Mouse (Mus musculus) frontal cortex, postnatal 25 days (tissue): ENCODE measurements around the gene Hspb3.

Experiments
- DNase-seq, 2 experiments: peaks; one replicate each; pipeline ENCODE4 v3.0.0; 2022; ENCODE audit warnings: low spot score in 2 of 2

The Hspb3 gene

GRCm38 (mm10) chr13:113635799-113636222, 27.7 kb downstream of the Hspb3 start:
- no peak for DNase-seq

- DNase-seq = no peak
Observed at GRCm38 (mm10) chr13:113634732-113635481, 28.6 kb downstream of the Hspb3 start.

- no peak for DNase-seq
Observed at GRCm38 (mm10) chr13:113632506-113632905, 31.0 kb downstream of the Hspb3 start.

- DNase-seq = no peak
Observed at GRCm38 (mm10) chr13:113627601-113628000, 35.9 kb downstream of the Hspb3 start.

- no peak for DNase-seq
Observed at GRCm38 (mm10) chr13:113622865-113623255, 40.6 kb downstream of the Hspb3 start.

GRCm38 (mm10) chr13:113622122-113622864, 41.2 kb downstream of the Hspb3 start:
- no peak for DNase-seq

GRCm38 (mm10) chr13:113619003-113619402, 44.5 kb downstream of the Hspb3 start:
- no peak for DNase-seq

GRCm38 (mm10) chr13:113617891-113618823, 45.3 kb downstream of the Hspb3 start, which contains the start of gene Snx18:
TSS of gene Snx18 (minus strand) at chr13:113618564.
- peak; percentile 79 to 89 for DNase-seq

- no peak for DNase-seq
Observed at GRCm38 (mm10) chr13:113617338-113617890, 46.1 kb downstream of the Hspb3 start.

GRCm38 (mm10) chr13:113616751-113617337, 46.6 kb downstream of the Hspb3 start:
- no peak for DNase-seq

GRCm38 (mm10) chr13:113615971-113616671, 47.4 kb downstream of the Hspb3 start:
- DNase-seq = no peak

GRCm38 (mm10) chr13:113615546-113615941, 47.9 kb downstream of the Hspb3 start:
- DNase-seq = no peak

GRCm38 (mm10) chr13:113614635-113615545, 48.6 kb downstream of the Hspb3 start:
- peak in 1 of 2 experiments; percentile 49 for DNase-seq

GRCm38 (mm10) chr13:113613882-113614281, 49.6 kb downstream of the Hspb3 start:
- DNase-seq = no peak

GRCm38 (mm10) chr13:113613341-113613740, 50.1 kb downstream of the Hspb3 start:
- DNase-seq = no peak
